Mouse (Mus musculus) gastrocnemius, adult 18-20 months (tissue): ENCODE results near the gene Ptma. TPM values are rescaled to one million over a fixed set of nuclear protein-coding genes. Genes with fewer than 3 reads are reported as not detected.

Experiments used
- DNase-seq: peaks from one replicate; pipeline ENCODE4 v3.0.0; 2021; ENCODE audit warnings: low spot score
- total RNA-seq, 2 experiments: library from RNA; stranded (reverse); gene quantifications; 2 replicates each; pipeline ENCODE4 v1.2.3; 2021

Gene Ptma
- total RNA-seq, 2 experiments from 2014 or later: 64.2 to 99.0 TPM

DNA sequence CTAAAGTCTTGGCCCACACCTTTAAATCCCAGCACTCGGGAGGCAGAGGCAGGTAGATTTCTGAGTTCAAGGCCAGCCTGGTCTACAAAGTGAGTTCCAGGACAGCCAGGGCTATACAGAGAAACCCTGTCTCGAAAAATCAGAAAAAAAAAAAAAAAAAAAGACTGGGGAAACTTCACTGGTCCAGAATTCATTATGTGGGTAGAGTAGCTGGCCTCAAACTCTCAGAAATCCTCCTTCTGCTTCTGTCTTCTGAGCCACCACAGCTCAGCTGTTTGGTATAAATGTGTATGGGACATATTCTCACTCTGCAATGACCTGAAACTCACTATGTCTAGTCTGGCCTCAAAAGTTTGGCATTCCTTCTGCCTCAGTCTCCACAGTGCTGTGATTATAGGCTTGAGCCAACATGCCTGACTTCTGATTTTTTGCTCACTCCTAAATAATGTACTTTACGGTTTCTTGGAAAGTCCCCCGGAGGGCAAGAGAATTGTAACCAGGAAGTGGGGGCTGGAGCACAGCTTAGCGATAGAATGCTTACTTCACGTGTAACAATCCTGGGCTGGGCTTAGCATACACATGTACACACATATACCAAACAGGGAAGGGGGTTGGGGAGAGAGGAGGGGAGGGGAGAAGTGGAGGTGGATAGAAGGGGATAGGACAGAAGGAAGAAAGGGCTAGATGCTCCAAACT is 10.7 kb upstream of the Ptma start:
- DNase-seq: no peak

DNA sequence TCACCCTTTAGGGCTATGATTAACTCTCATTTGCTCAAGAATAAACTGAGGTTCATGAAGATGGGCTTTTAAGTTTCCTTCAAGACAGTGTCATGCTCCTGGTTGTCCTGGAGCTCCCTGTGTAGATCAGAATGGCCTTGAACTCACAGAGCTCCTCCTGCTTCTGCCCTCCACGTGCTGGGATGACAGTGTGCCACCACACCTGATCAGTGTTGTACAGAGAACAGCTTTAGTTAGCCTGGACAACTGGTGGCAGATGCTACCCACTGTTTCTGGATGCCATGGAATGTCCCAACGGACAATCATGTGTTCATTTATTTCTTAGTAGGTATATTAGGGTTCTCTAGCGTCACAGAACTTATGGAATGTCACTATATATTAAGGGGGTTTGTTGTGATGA is 9.4 kb upstream of the Ptma start:
- DNase-seq: no peak

DNA sequence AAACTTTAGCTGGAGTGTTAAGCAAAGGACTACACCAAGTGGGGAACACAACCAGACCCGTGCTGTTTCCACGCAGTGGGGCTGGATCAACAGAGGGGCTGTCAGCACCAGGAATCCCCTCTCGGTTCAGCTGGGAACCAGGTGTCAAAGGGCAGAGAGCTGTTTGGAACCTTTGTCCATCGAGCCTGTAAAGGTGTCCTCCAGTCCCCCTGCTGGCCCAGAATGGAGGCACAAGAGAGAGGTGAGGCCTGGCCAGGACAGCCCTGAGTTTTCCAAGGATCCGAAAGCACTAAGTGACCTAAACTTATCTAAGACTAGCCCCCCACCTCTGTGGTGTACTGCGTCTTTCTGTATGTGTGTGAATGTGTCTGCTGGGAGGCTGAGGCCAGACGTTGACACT is 6.2 kb upstream of the Ptma start:
- DNase-seq: no peak

DNA sequence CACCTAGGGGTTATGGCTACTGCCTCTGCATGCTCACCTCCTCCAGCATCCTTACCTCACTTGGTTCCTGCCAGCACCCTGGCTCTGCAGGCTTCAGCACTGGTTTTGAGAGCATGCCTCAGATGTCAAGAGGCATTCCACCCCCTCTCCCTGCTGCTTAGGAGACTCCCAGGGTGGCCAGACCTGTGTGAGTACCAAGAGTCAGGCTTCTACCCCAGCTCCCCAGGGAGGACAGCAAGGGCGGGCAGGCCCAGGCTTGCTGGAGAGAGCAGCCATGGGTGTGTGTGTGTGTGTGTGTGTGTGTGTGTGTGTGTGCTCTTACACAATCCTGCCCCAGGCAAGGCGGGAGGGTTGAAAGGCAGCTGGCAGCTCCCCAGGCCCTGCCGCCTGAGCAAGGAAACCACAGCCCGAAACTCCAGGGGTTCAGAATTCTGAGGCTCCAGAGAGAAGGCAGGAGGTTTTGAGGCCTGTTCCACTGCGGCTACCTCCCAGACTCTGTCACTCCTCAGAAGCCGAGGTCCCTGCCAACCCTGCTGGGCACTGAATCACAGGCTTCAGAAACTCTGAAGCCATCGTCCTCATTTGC is 4.1 kb upstream of the Ptma start:
- peak; percentile 36 for DNase-seq

DNA sequence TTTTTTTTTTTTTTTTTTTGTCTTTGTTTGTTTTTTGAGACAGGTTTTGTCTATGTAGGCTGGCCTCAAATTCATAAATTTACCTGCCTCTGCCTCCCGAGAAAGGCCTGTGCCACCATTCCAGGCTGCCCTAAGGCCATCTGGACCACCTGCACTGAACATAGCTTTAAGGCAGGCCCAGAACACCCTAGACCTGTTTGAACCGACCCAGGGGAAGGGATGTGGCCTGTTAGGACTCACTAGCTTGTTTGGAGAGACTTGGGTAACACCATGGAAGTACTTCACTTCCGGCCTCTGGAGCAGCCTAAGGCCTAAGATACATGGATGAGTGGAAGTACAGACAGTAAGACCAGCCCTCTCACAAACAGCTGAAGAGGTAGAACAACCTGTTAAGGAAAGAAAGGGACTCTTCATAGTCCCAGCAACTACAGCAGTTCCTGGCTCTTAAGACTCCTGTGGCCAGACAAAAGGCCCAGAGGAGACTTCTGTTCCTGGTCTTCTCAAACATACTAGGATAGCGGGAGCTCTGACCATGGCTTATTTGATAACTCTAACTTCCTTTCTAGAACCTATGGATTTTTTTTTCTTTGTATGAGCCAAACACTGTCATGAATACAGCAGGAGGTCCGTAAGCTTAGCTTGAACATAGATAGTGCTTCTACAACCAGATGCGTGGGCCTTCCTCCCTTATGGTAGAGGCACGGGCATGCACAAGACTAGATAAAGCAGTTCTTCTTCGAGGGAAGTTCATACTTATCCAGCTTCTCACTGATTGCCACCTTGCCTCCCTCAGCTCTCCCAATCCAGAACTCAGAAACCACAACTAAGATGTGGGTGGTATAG is 2.5 kb upstream of the Ptma start:
- DNase-seq: no peak

DNA sequence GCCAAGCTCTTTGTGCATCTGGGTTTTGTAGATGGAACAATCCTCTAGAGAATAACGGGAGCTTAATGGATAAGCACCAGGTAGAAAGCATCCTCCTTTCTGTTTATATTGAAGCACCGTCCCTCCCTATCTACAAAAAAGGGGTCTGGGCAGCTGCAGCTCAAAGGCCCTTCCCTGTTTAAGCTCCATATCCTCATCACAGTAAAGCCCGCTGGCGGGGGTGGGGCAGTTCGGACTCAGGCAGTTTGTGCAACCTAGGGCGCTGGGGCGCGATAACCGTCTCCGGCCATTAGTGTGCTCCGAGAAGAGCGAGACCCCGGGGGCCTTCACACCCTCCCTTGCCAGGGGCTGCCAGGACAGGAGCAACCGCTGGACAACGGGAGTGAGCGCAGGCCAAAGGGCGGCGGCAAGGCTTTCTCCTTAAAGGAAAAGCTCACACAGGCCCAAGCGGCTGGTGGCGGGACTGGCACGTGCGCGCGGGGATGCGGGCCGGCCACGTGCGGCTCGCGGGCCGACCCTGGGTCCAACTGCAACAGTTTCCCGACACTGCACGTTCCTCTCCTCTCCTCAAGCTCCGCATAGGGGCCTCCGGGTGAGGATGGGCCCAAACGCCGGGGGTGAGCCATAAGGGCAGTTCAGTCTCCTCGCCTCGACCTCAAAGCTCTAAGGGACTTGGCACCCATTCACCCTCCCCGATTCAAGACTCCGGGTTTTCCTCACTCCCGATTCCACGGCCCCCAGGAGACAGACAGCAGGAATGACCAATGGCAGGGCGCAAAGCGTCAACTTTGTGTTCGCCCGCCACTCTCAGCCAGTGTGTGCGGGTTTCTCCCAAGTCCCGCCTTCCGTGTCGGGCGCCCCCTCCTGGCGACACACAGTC is 1.7 kb upstream of the Ptma start:
- DNase-seq: peak; percentile 100

DNA sequence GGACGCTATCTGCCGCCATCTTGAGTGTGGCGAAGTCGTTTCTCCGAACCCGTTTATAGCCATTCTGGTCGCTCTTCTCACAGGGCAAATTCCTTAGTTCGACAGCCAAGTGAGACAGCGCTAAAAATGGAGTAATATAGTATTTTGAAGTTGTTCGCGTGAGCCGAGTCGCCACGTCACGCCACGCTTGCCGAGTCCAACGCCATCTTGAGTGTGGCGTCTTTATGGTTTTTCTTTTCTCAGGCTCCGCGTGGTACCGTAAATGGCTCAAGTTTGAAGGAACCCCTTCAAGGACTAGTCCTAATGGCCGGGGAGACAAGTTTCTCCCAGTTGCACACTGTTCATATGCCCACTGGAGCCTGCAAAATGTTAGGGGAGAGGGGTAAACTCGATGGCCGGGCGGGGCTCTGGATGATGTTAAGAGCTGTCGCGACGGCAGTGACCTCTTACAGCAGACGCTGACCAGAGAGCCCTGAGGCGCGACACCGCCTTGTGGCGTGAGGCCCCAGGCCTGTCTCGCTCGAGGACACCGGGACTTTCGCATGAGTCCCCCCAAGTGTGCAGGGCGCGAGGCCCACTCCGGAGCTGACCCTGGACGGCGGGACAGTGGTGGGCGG is 919 bp upstream of the Ptma start:
- peak; percentile 71 for DNase-seq

DNA sequence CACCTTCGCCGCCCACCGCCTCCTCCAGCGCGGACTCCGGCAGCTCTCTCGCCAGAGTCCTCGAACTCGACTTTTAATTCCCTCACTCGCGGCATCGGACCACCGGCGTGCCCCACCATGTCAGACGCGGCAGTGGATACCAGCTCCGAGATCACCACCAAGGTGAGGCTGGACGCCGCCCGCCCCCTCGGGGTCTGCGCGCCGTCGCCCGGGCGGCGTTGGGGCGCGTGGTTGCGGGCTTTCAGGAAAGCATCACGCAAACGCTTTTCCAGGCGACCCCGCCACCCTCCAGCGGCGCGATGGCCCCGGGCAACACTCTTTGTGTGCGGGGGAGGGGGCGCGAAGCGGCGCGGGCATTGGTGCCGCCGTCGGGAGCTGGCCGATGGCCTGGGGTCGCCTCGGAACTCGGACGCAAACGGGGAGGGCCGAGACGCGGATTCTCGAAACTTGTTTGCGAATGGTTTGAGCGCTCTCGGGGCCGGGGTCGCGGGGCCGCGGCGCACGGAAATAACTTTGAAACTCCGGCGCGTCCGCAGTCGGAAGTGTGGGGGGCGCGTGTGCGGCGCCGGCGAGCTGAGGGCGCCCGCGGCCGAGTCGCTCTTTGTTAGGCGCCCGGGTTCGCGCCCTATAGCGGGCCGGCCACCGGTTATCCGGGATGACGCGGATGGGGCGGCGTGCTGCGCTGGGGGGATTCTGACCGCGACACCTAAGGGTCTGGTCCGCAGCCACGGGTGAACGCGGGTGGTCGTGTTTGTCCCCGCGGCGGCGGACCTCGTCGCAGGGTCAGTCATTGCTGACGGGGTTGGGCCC is 468 bp downstream of the Ptma start:
- peak; percentile 24 for DNase-seq

DNA sequence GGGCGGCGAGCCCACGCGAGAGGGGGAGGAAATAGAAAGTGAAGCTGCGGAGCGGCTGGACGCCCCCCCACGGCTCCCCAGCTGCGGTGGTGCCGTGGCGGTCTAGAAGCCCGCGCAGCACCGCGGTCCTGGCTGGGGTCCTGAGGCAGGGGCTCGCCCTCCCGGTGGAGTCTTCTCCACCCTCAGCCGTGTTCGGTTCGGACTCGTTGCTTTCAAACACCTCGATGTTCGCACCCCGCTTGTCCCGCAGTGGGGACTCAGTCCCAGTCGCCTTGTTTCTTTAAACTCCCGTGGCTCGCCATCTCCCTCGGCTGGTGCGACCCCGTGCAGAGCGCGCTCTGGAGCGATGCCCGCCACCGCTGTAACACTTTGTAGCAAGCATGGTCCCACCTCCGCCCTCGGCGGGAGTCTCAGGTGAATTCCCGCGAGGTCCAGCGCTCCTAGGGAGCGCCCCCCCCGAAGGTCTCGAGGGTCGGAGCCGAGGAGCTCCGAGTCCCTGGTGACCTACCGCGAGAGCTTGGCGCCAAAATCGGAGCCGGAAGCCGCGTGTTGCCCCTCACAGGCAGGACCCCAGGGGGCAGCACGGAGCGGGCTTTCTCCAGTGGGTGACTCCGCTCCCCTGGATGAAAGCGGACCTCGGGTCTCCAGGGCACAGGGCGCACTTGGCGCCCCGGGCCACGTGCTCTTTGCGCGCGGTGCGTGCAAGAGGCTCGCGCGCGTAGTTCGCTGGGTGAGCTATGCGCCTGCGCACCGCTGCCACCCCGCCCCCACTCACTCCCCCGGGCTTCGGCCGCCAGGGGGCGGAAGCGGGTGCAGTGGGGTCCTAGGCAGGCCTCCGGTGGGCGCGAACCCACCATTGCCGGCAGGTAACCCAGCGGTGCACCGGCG is 1.3 kb downstream of the Ptma start:
- peak; percentile 88 for DNase-seq

DNA sequence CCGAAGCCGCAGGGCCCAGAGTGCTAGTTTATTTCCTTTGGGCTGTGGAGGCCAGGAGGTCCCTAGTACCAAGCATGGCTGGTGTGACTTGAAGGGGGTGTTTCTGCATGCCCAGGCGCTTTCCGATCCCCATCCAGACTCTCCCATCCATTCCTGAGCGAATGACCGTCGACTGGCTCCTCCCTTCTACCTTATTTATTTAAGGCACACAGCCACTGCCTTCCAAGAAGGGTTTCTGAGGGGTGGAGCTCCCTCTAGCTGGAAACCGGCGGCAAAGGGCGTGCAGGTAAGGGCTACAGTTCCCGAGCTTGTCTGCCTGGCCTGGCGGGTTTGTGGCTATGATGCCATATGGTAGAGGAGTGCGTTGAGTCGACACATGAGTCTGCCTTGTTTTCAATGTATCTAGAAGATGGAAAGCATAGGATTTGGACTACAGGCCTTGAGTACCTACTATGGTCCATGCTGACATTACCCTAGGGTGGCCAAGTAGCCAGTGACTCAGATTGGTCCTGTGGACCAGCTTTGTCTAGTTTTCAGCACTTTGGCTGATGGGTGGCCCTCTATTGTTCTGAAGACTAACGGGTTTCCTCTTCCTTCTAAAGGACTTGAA is 2.1 kb downstream of the Ptma start:
- DNase-seq: peak; percentile 50

DNA sequence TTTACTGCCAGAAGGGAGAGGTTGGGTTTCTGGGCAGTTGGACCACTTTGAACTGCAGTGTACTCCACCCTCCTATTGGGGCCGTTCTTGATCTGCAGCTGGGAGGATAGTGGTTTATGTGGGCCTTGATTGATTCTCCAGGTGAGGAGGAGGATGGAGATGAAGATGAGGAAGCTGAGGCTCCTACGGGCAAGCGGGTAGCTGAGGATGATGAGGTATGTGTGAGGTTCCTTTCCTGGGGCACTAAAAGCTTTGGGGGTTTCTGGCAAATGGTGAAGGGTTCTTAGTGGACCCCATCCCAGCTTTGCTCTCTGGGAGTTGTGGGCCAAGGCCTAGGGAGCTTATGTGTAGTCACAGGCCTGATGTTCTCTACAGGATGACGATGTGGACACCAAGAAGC is 3.1 kb downstream of the Ptma start:
- no peak for DNase-seq

DNA sequence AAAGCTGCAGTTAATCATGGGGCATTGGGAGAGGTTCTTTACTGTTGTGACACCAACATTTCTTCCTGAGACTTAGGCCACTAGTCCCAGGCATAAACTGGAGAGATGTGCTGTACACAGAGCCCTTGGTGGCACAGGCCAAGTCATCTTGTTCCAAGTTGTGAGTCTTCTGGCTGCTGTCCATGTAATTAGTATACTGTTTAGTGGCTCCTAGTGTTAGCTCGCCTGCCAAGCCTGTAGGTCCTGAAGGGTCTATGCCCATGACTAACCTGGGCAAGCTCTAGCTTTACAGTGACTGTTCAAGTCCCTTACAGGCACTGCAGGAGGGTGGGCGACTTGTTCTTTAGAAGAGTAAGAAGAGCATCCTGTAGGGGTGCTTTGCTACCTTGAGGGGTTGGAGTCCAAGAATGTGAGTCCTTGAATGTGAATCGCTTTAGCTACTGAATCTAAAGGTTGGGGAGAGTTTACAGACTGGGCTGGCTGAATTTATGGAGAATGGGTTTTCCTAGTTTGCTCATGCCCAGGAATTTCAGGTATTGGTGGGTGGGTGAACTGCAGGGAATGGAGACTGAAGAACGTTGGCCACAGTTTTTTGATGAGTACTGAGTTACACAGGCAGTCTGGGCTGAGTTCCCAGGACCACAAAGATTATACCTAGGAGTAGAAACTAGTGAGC is 4.5 kb downstream of the Ptma start:
- DNase-seq: peak; percentile 24

DNA sequence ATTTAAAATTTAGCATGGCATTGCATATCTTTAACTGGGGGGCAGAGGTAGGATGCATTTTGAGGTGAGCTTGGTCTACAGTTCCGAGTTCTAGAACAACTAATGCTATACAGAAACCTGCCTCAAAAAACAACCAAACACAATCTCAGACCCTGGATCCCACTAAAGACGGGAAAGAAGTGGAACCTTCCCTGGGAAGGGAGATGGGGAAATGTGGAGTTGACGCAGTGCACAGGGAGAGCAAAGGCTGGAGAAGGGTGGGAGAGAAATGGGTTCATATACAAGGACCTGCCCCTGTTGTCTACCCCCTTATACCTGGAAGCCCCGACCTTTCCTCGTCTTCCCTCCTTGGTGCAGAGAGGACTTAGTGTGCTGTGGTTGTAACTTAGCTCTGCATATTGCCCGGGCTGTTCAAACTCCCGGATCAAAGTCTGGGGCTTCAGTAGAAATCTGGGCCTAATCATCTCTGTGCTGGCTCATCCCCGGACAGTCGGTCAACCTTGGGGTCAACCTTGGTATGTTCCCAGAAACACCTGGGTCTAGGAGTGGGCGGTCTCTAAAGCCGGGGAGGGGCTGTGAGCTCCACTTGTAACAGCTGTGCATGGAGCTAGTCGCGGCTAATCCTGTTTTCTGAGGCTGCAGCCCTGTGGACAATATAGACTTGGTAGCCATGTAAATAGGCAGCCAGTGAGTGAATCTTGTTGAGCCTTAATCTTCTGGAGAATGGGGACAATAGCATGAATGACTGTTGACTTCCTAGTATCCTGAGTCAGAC is 5.2 kb downstream of the Ptma start:
- DNase-seq: no peak

DNA sequence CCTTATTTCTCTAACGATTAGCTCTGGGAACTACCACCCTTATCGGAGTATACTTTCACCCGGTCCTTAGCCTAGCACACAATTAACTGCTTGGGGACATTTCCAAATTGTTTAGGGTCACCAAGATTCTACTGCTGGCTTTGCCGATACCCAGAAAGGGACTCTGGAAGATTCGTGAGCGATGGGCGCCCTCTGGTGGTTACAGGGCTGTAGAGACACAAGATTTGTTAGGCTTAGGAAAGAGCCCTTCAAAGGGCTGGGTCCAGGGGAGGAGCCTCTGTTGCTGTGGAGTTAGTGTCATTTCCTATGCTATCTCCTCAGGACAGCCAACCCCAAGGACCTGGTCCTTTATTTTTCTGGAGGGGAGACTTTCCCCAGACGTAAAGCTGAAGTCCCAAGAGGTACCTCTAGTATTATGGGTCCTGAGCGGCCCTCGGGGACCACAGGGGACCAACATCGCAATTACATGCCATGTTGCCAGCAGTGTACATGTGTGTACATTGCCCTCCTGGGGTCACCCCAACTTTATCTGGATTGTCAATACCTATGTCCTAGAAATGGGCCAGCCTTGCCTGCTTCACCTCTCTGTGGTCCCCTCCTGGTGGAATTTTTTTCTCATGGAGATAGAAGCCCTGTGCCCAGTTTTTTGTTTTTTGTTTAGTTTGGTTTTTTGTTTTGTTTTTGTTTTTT is 6.0 kb downstream of the Ptma start:
- peak; percentile 95 for DNase-seq

DNA sequence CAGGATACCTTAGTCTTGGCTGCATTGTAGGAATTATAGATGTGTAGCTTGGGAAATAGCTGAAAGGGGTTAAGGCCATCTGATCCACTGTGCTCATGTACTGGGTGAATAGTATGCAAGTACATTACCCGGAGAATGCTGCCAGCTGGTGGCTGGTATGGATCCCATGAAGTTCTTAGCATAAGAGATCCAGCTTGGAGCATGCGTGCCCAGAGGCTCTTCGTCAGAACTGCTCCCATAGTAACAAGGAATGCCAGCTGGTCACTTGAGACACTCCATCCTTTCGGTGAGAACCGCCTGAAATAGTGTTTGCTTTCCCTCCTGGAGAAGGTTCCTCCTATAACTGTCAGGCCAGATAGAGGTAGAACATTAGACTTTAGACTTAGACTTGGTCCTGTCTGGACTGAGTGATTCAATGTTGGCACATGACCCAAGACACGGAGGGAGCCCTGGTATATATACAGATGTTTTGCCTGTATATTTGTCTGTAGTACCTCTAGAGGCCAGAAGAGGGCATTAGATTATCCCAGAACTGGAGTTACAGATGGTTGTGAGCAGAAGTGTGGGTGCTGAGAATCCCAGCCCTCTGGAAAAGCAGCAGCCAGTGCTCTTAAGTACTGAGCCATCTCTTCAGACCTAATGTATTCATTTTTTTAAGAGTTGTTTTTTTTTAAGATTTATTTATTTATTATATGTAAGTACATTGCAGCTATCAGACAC is 7.0 kb downstream of the Ptma start:
- no peak for DNase-seq

DNA sequence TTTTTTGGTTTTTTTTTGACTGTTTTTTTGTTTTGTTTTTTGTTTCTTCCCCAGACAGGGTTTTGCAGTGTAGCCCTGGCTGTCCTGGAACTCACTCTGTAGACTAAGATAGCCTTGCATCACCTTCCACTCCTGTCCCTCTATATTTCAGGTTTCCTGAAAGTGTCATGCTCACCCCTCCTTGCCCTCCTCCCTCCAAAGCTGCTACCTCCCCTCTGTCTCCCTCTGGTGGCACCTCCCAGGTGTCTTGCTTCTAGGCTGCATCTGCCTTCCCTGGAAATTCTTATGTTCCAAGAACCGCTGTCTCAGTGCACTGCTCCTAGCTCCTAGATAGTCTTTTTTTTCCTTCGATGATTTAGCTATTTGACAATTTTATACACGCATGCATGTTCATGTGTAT is 11.9 kb downstream of the Ptma start:
- no peak for DNase-seq
